Mouse (Mus musculus): ENCODE results near the gene Lysmd4.

- TF ChIP-seq CTCF (IDR thresholded peaks at IDR 0.05; ENCODE audit: control insufficient read depth, insufficient read depth, insufficient read length): no peak
- no peak for TF ChIP-seq MYOD1 (IDR thresholded peaks at IDR 0.05; ENCODE audit: control insufficient read depth, insufficient read length, low read depth)
- no peak for TF ChIP-seq MYOG (IDR thresholded peaks at IDR 0.05; ENCODE audit: control insufficient read depth, extremely low read depth, insufficient read length)
- no peak for TF ChIP-seq MAX (IDR thresholded peaks at IDR 0.05)
- no peak for TF ChIP-seq FOSL1 (IDR thresholded peaks at IDR 0.05; ENCODE audit: insufficient read depth, low read length, poor library complexity, severe bottlenecking)
Observed at GRCm38 (mm10) chr7:67232504-67232903, 10.2 kb downstream of the Lysmd4 start.

Measured in C2C12 (cell line).